8 mouse cellular contexts compared by ENCODE assay signal in genomic region chr12:3235124-3235631, GRCm38 (mm10).
A peak's percentile ranks its signal among the peaks of the same experiment; 100 is the strongest.
DNase-seq lines count a peak whose midpoint lies in the region; ATAC-seq and TF ChIP-seq lines count a peak whose summit lies in the region.

No protein-coding gene starts in this region.

- CTCF ChIA-PET in Patski (lab: Charles Lee): interaction anchor here (0.9 kb wide), 1 partner anchor 150 kb away, joined by 3 read pairs; no protein-coding TSS in a partner anchor

- peaks cover 5% of the 10 kb centered on the region; the same call in 1 of the 2 replicates for H3K4me1 ChIP-seq in hindbrain, embryonic 14.5 days (replicated peaks; ENCODE audit: control insufficient read depth, insufficient read depth, low read length)

- peak overlapping the region; percentile 61 for H3K9ac ChIP-seq in hindbrain, embryonic 14.5 days

- 14% methylated on average over 35 of the region's 36 CpGs for WGBS in hindbrain, embryonic 14.5 days

- peak; percentile 93 for DNase-seq in Patski (ENCODE audit: low read depth, low spot score)
- peak; percentile 94 to 95 for DNase-seq in cerebellum, postnatal 10 days
- peak; percentile 91 to 94 for DNase-seq in frontal cortex, postnatal 10 days (ENCODE audit: low spot score in 2 of 2)
- peak; percentile 94 for DNase-seq in hindbrain, embryonic 14.5 days (ENCODE audit: low spot score)
- peak; percentile 89 to 91 for DNase-seq in layer of hippocampus, postnatal 36 days
- peak; percentile 98 for DNase-seq in lung, postnatal 36 days
- peak; percentile 99 for DNase-seq in retina, postnatal 1 day
- peak; percentile 63 to 89 for DNase-seq in urinary bladder, adult 18-20 months (ENCODE audit: low spot score in 2 of 2)

- H3K4me3 ChIP-seq in hindbrain, embryonic 14.5 days (replicated peaks; ENCODE audit: low read length): peak overlapping the region; percentile 52

- no peaks in the 10 kb centered on the region for H3K27me3 ChIP-seq in Patski
- H3K27me3 ChIP-seq in hindbrain, embryonic 14.5 days (ENCODE audit: control insufficient read depth, insufficient read depth, low read length): no peaks in the 10 kb centered on the region

- no peaks in the 10 kb centered on the region for H3K9me3 ChIP-seq in hindbrain, embryonic 14.5 days (ENCODE audit: control insufficient read depth, low read length)

- H3K36me3 ChIP-seq in hindbrain, embryonic 14.5 days (replicated peaks; ENCODE audit: control insufficient read depth, insufficient read depth): peaks cover 25% of the 10 kb centered on the region

- in situ Hi-C loops in Patski (cut with MboI; ENCODE audit: low pct_unique_long_range_greater_than_20kb): no loop called here

- TF ChIP-seq CTCF in Patski (IDR thresholded peaks at IDR 0.05): no peak

- ATAC-seq in Patski: peak; percentile 82
- peak; percentile 89 for ATAC-seq in hindbrain, embryonic 14.5 days (ENCODE audit: low FRiP score)

- POLR2A ChIA-PET in Patski (lab: Charles Lee): interaction anchor here (1.0 kb wide), 1 partner anchor 74 kb away, joined by 3 read pairs; the partner anchor contains the start of gene Rab10

- H3K4me2 ChIP-seq in hindbrain, embryonic 14.5 days (replicated peaks): peak overlapping the region; percentile 56

- H3K27ac ChIP-seq in hindbrain, embryonic 14.5 days: peak overlapping the region; percentile 91

Comparison
In these comparisons a context has a peak if more than half of its experiments do, and no peak if none do; other contexts are left out.
1. Peak in every context shown above with its lines: DNase-seq, ATAC-seq, H3K4me3 ChIP-seq and H3K27ac ChIP-seq.